Mouse (Mus musculus) G1E (cell line): ENCODE results near the gene Gja4. TPM values are rescaled to one million over a fixed set of nuclear protein-coding genes. Genes with fewer than 3 reads are reported as not detected.

Experiments
- ATAC-seq: 2 replicates; pipeline ENCODE4 v1.8.0; 2016; ENCODE audit warnings: mild to moderate bottlenecking; ENCODE audit not compliant: insufficient number of reproducible peaks, poor library complexity, low FRiP score, severe bottlenecking; ENCODE audit errors: extremely low read depth
- DNase-seq: peaks from one replicate; pipeline ENCODE4 v3.0.0; 2012; ENCODE audit warnings: low spot score
- H3K27me3 ChIP-seq: 2 replicates; pipeline ENCODE4 v1.6.1; 2012; ENCODE audit warnings: mild to moderate bottlenecking, low read length, inconsistent platforms; ENCODE audit not compliant: insufficient read depth
- H3K36me3 ChIP-seq: replicated peaks from 2 replicates; pipeline ENCODE3; 2012; ENCODE audit warnings: mild to moderate bottlenecking, inconsistent platforms
- H3K4me1 ChIP-seq: 2 replicates; pipeline ENCODE4 v1.6.1; 2012; ENCODE audit warnings: low read depth, low read length, inconsistent platforms, mixed read lengths; ENCODE audit not compliant: insufficient read depth
- H3K4me3 ChIP-seq: 2 replicates; pipeline ENCODE4 v1.5.1; 2012; ENCODE audit warnings: low read depth, mild to moderate bottlenecking, inconsistent platforms, low read length, moderate library complexity, mixed read lengths
- H3K9me3 ChIP-seq: replicated peaks from 2 replicates; pipeline ENCODE4 v1.6.1; 2012; ENCODE audit warnings: inconsistent platforms
- CTCF ChIP-seq: IDR thresholded peaks from 2 replicates; pipeline ENCODE4 v1.5.1; 2012; ENCODE audit warnings: low read depth, low read length, inconsistent platforms, mixed read lengths
- GATA1 ChIP-seq: IDR thresholded peaks from 2 replicates; pipeline ENCODE4 v1.6.1; 2012; ENCODE audit warnings: borderline replicate concordance, low read length, inconsistent platforms, mixed read lengths
- GATA2 ChIP-seq: IDR thresholded peaks from 2 replicates; pipeline ENCODE4 v1.6.1; 2012; ENCODE audit warnings: low read depth, low read length, inconsistent platforms, borderline replicate concordance
- POLR2AphosphoS5 ChIP-seq: IDR thresholded peaks from 2 replicates; pipeline ENCODE4 v1.6.1; 2012; ENCODE audit warnings: low read depth, low read length, inconsistent platforms; ENCODE audit not compliant: insufficient replicate concordance
- TAL1 ChIP-seq: conservative IDR thresholded peaks from 2 replicates; pipeline ENCODE4 v1.6.1; 2012; ENCODE audit warnings: low read depth, low read length, inconsistent platforms, mixed read lengths
- polyA plus RNA-seq: library from polyadenylated mRNA; stranded (reverse); fragments of >175 nt; gene quantifications from 2 replicates; pipeline ENCODE4 v1.2.3, GENCODE M21; 2012
- total RNA-seq, 2 experiments: library from RNA; stranded (forward) in 1 of 2; stranded (reverse) in 1 of 2; fragments of 200-1000 nt in 1 of 2; fragments of >200 nt in 1 of 2; fragmentation: Nextera tagmentation in 1 of 2; gene quantifications; 2 replicates each; pipeline ENCODE4 v1.2.3; 2014 to 2017

Gja4 gene
- total and polyA plus RNA-seq, 3 experiments, result 0.11 TPM; not detected in 2

DNA sequence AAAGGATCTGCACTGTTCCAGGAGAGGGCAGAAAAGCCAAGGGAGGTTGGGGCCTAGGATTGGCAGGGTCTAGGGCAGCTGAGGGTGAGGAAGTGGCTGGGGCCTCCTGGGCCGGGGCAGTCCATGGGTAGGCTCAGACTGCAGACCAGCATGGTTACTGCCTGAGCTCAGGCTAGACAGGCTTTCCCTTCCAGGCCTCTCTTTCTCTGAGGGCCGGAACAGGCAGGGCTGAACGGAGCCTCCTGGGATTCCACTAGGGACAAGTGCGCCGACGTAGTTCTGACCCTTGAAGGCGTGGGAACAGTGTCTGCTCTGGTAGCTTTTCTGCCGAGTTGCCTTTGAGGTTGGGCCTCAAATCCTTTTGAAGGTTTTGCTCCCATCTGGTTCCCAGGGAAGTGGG, 1.9 kb upstream of the Gja4 start:
- ATAC-seq (no peak), DNase-seq (no peak)
- Histone ChIP-seq H3K9me3 (peaks cover 74% of the 10 kb centered on the region), H3K4me3 (no peak overlapping the region; the same call in 1 of the 2 replicates), H3K27me3 (no peaks in the 10 kb centered on the region), H3K4me1 (no peaks in the 10 kb centered on the region), H3K36me3 (no peaks in the 10 kb centered on the region)
- TF ChIP-seq TAL1 (no peak), POLR2AphosphoS5 (no peak), GATA2 (no peak), GATA1 (no peak), CTCF (no peak)

- no peak for ATAC-seq
Observed at GRCm38 (mm10) chr4:127314585-127314984, 746 bp upstream of the Gja4 start.

DNA sequence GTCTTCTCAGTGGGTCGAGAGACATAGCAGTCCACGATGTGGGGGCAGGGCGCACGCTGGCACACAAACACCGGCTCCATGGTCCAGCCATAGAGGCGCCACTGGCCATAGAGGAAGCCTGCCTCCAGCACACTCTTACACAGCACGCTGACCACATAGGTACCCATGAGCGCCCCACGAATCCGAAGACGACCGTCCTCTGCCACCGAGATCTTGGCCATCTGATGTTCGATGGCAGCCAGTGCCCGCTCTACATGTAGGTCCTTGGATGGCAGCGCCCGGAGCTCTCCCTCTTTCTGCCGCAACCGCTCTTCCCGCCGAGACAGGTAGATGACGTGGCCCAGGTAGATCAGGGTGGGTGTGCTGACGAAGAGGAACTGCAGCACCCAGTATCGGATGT, 1.5 kb downstream of the Gja4 start:
- no peaks in the 10 kb centered on the region for H3K27me3 ChIP-seq
- no peak for TF ChIP-seq POLR2AphosphoS5
- TF ChIP-seq GATA1, result no peak
- no peak for TF ChIP-seq TAL1
- TF ChIP-seq GATA2, result no peak
- DNase-seq, result no peak
- no peak overlapping the region; the same call in 1 of the 2 replicates for H3K4me3 ChIP-seq
- H3K36me3 ChIP-seq, result no peaks in the 10 kb centered on the region
- H3K9me3 ChIP-seq, result peaks cover 82% of the 10 kb centered on the region
- no peak for ATAC-seq
- H3K4me1 ChIP-seq, result no peaks in the 10 kb centered on the region

More at GRCm38 (mm10) chr4:127314585-127314984, 746 bp upstream of the Gja4 start:
- no peak overlapping the region for H3K4me3 ChIP-seq
- H3K4me1 ChIP-seq, result no peaks in the 10 kb centered on the region
- TF ChIP-seq GATA2 (no peak), GATA1 (no peak), TAL1 (no peak), CTCF (no peak), POLR2AphosphoS5 (no peak)
- peaks cover 74% of the 10 kb centered on the region for H3K9me3 ChIP-seq
- no peaks in the 10 kb centered on the region for H3K36me3 ChIP-seq
- no peaks in the 10 kb centered on the region for H3K27me3 ChIP-seq
- no peak for DNase-seq

DNA sequence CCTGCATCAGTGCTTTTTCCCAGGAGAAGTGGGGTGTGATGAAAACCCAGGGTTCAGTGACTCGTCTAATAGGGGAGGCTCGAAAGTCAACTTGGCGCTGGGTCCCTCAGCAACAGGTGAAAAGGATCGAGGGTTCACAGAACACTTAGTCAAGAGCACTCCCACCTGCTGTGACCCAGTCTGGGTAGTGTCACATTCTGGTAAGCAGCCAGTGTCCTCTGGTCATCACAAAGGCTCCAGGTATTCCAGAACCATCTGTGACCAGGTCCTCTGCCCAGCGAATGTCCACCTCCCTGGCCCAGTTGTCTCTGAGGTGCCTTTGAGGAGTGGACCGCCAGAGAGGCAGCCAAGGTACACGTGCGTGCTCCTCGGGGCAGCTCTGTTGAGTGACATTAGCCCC, 2.3 kb downstream of the Gja4 start:
- no peak overlapping the region; the same call in 1 of the 2 replicates for H3K4me3 ChIP-seq
- H3K9me3 ChIP-seq, result peaks cover 86% of the 10 kb centered on the region
- DNase-seq (no peak), ATAC-seq (no peak)
- no peaks in the 10 kb centered on the region for H3K27me3 ChIP-seq
- H3K4me1 ChIP-seq, result no peaks in the 10 kb centered on the region
- TF ChIP-seq GATA2, result no peak
- TF ChIP-seq TAL1, result no peak
- TF ChIP-seq CTCF, result no peak
- TF ChIP-seq POLR2AphosphoS5, result no peak
- no peak for TF ChIP-seq GATA1
- no peaks in the 10 kb centered on the region for H3K36me3 ChIP-seq

- no peak for TF ChIP-seq GATA2
- TF ChIP-seq TAL1, result no peak
- TF ChIP-seq CTCF, result no peak
- no peak for TF ChIP-seq POLR2AphosphoS5
- no peak for TF ChIP-seq GATA1
- no peak for ATAC-seq
Observed at GRCm38 (mm10) chr4:127306915-127307314, 6.9 kb downstream of the Gja4 start.

DNA sequence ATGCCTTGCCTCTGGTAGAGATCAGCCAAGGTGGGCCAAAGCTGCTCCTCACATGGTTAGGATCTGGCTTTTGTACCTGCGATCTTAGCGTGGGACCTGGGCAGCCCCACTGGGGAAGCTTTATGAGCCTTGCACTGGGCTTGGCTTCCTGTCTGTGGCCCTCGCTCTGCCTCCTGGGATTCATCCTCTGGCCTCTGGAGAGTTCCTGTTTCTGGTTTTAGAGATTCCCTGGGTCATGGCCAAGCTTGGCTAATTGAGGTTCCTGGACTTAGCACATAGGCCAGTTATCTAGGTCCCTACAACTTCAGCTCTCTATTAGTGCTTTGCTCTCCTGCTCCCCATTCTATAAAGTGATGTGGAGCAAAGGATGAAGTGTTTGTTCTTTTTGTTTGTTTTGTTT, 10.0 kb downstream of the Gja4 start:
- TF ChIP-seq GATA1 (no peak), CTCF (no peak)
- ATAC-seq, result no peak

More at GRCm38 (mm10) chr4:127306915-127307314, 6.9 kb downstream of the Gja4 start:
- H3K9me3 ChIP-seq, result peaks cover 72% of the 10 kb centered on the region
- no peaks in the 10 kb centered on the region for H3K27me3 ChIP-seq
- no peak overlapping the region for H3K4me3 ChIP-seq
- H3K36me3 ChIP-seq, result no peaks in the 10 kb centered on the region
- DNase-seq, result no peak
- no peaks in the 10 kb centered on the region for H3K4me1 ChIP-seq

DNA sequence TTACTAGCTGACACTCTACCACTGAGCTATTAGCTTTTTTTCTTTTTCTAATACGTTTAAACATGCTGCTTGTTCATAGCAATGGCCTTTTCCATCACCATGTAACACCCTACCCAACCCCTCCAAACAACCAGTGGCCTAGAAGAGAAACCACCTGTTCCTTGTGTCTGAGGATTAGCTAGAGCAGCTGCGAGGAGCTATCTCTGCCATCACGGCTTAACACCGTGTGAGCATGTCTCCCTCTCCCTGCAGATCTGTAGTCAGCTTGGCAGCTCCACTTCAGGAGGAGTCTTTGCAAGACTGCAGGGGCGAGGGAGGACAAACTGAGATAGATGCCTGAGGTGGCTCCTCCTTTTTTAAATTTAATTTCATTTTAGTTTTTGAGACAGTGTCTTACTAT, 13.3 kb downstream of the Gja4 start:
- no peak for DNase-seq
- no peak overlapping the region for H3K4me3 ChIP-seq
- H3K4me1 ChIP-seq, result no peaks in the 10 kb centered on the region
- no peaks in the 10 kb centered on the region for H3K27me3 ChIP-seq
- ATAC-seq, result no peak
- TF ChIP-seq GATA2, result no peak
- TF ChIP-seq CTCF, result no peak
- no peak for TF ChIP-seq TAL1
- no peak for TF ChIP-seq GATA1
- TF ChIP-seq POLR2AphosphoS5, result no peak
- no peaks in the 10 kb centered on the region for H3K36me3 ChIP-seq
- H3K9me3 ChIP-seq, result peaks cover 50% of the 10 kb centered on the region

More for the DNA sequence above, 10.0 kb downstream of the Gja4 start:
- H3K36me3 ChIP-seq, result no peaks in the 10 kb centered on the region
- H3K4me1 ChIP-seq, result no peaks in the 10 kb centered on the region
- no peak overlapping the region for H3K4me3 ChIP-seq
- H3K27me3 ChIP-seq, result no peaks in the 10 kb centered on the region
- peaks cover 58% of the 10 kb centered on the region for H3K9me3 ChIP-seq
- no peak for DNase-seq
